Mouse (Mus musculus) layer of hippocampus, postnatal 14 days (tissue): ENCODE results near the gene Prickle1. TPM values are rescaled to one million over a fixed set of nuclear protein-coding genes. Genes with fewer than 3 reads are reported as not detected.

Experiments used
- DNase-seq, 2 experiments: peaks; one replicate each; pipeline ENCODE4 v3.0.0; 2021 to 2022; ENCODE audit warnings: low spot score in 2 of 2, mixed read lengths in 1 of 2
- total RNA-seq, 2 experiments: library from RNA; stranded (reverse); gene quantifications; 2 replicates each; pipeline ENCODE4 v1.2.3; 2021

The Prickle1 gene
- total RNA-seq, 2 experiments from 2014 or later: 53.5 to 61.8 TPM

DNA sequence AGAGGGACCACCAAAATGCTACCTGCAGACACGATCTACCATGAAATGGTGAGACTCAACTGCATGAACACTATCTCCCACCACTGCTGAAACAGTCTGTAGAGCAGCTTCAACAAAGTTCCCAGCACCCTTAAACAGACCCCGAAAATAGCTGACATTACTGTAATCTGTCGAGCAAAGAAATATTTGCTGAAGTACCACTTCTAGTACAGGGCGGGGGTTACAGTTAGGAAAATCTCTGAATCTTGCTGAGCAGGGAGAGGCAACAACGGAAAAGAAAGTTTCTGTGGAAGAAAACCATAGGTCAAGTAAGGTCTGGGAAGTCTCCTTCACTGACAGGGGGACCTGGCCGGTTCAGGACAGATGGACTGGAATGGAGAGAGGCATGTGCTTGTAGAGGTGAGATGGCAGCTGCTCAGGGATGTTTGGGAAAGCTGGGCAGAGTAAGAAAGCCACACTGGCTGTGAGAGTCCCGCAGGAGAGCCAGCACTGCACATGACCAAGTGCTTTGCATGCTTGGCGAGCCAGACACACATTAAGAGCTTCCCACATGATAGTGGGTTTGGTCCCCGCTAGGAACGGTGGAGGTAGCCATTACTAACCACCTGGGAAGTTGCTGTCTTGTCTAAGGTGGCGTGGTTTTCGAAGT lies 41.4 kb downstream of the Prickle1 start:
- DNase-seq: no peak

DNA sequence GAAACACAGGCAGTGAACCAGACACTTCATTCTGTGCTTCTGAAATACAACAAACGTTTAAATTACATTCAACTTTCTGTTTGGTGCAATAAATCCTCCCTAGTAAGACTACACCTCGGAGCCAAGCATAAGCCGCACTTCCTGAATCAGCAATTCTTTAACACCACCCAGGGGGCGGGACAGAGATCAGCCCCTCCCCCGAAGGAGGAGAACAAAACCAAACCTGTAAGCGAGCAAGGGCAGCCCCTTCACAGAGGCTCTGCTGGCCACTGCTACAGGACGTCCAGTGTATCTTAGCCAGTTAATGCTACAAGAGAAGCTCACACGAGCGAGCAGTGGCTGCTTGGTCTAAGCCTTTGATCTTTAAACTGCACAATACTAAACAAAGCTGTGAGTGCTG lies 43.5 kb downstream of the Prickle1 start:
- no peak for DNase-seq

DNA sequence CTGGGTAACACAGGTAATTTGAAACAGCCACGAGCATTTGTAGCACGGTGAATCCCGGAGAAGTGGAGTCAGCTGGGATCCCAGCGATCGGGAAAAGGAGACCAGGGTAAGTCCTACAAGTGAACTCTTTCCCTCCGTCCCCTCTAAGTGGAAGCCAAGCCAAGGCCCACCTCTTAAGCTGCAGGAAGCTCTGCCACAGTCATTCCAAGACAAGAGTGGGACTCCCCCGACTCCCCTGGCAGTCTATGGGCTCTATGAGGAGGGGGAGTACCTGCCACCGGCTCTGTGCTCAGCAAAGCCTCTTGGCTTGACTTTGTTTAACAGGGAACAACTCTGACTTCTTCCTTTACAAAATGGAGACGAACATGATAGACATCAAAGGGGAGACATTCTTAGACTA lies 47.4 kb downstream of the Prickle1 start:
- no peak for DNase-seq

DNA sequence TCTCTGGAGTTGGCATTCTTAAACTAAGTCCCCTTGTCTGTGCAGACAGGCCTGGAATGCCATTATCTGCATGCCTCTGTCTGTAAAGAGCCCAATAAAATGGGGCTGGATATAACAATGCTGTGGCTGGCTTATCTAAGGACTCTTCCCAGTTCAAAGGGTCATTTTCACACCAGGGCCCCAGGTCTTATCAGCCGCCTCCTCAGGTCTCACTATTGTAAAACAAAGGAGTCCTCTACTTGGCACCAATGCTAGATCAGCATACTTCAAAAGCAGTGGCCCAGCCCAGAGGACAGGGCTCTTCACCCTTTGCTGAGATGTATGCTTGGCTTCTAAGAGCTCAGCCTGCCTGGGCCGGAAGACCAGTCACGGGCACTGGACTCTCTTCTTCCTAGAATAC lies 56.3 kb downstream of the Prickle1 start:
- no peak for DNase-seq

DNA sequence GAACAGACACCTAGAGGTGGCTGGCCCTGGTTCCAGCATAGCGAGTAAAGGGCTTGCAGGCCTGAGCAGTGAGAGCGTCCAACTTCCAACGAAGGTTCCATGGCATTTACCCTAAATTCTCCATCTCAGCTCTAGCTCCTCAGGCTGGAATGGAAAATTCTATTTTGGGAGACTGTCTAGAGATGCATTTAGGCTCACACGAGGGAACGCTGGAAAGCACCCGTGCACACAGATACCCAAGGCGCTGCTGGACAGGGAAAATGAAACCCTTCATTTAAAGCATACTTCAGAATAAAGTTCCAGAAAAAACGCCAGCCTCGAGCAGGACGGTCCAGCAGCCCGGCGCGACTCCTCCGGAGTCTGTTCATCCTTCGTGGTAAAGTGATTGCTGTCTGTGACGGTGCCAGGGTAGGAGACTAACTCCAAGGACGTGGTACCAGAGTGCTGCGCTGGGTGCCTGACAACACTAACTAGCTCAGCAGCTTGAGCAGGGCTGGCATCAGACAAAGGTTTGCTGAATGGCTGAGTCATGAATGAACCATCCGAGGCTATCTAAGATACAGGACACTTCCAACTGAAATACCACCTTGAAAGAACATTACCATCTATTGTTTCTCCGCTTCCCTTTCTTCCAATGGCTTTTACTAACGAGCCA lies 57.0 kb downstream of the Prickle1 start:
- no peak for DNase-seq

DNA sequence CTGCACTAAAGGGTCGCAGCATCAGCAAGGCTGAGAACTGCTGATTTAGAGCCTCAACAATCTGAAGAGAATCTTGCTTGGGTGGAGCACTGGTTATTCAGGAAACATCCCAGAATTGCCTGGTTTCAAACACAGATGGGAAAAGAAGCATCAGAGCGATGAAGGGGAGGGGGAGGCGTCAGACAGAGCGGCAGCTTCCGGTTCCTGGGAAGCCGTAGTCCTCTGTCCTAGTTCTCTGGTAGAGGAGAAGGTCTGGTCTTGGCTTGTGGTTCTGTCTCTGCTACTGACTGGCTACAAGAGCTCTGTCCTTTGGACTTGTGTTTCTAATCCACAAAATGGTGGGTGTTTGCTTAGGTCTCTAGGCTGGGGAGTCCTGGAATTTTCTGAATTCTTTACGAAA lies 57.9 kb downstream of the Prickle1 start:
- no peak for DNase-seq

DNA sequence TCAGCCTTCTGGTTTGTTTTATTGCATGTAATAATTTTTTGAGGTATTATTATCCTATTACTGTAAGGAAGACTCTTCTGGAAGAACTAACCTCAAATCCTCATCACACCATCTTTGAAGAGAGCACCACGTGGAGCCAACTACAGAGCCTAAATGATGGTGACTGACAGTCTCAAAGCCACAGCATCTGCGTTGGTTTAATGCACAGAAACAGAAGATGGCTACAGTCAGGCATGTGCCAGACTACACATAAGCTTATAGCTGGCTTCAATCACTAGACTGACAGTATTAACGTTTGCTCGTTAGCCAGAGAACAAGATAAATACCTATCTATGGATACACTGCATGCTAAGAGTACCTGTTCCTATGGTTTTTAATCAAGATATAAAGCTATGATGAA lies 59.5 kb downstream of the Prickle1 start:
- no peak for DNase-seq

DNA sequence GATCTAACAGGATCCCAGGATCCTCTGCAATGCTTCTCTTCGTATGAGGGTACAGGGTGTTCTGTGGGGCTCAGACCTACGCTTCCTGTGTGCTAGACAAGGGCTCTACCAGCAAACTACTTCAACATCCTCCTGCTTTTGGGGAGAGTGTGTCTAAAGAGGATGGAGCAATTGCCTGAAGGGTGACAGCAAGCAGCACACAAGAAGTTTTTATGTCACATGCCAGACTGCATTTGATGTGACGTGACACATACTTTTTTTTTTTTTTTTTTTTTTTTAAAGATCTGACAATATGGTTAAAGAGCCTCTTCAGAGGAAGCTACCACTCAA lies 65.0 kb downstream of the Prickle1 start:
- no peak for DNase-seq

DNA sequence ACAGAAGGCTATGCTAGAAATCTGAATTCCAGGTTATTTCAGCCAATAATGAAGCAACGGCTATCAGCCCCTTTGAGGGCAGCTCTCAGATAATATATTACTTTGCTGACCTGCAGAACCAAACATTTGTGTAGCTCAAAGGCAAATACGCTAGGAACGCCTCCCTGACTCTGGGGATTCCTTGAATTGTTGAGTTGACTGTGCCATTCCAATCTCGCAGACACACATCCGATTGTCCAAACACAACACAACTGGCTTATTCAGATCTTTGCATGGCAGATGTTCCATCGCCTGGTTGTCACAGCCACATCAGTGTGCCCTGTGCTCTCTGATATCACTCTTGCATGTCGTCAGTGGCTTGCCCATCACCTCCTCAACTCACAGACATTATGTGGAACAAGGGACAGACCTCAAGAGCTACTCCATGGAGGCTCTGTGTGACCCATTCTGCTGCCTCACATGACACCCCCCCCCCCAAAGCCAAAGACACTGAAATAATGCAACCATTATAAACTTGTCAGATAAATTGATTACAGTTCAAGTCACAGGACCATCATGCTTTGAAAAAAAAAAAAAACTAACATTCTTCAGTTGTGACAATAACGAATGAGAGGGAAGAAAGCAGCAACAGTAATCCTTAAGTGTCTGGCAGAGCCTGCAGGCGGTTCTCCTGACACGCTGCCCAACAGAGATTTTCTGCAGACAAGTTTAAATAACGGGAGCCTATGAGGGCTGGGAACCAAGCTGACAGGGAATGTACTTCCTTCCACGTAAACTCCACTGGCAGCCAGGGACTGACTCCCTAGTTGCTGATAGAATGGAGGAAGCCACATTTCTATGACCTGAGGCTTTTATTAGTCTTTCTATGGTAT lies 65.6 kb downstream of the Prickle1 start:
- DNase-seq: no peak

DNA sequence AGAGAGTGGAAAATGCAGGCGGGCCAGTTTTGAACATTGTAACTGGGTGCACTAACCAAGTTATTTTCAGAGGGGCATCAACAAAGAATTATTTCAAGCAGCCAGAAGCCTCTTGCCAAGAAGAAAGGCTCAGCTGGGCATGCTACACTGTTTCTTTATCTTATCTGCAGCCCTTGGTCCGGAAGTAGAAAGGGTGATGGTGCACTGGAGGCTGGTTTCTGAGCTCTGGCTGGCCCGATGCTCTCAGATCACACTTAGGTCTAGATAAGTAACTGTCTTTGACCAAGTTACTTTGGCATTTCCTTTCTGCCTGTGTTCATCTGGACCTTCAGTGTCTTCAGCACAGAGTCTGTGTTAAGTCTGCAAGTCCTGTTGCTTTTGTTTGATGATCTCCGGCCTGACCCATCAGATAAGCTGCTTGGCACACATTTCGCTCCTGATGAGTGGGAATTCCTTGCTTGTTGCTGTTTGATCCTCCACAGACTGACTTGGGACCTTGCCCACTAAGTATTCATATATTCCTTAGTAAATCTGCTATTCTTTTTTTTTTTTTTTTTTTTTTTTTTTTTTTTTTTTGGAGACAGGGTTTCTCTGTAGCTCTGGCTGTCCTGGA lies 70.3 kb downstream of the Prickle1 start:
- no peak for DNase-seq

DNA sequence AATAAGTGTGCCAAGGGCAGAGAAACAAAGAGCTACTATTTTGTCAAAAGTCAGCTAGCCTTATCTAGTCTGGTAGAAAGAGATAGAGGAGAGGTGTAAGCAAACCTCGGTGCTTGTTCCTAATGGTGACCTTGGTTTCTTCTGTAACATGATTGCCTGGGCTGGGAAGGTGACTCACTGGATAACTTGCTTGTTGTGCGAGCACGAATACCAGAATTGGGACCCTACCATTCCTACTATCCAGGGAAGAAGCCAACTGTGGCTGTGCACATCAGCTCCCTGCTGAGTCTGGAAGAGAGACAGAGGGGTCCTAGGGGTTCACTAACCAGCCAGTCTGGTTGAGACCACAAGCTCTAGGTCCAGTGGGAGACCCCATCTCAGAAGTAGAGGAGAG lies 73.9 kb downstream of the Prickle1 start:
- no peak for DNase-seq

DNA sequence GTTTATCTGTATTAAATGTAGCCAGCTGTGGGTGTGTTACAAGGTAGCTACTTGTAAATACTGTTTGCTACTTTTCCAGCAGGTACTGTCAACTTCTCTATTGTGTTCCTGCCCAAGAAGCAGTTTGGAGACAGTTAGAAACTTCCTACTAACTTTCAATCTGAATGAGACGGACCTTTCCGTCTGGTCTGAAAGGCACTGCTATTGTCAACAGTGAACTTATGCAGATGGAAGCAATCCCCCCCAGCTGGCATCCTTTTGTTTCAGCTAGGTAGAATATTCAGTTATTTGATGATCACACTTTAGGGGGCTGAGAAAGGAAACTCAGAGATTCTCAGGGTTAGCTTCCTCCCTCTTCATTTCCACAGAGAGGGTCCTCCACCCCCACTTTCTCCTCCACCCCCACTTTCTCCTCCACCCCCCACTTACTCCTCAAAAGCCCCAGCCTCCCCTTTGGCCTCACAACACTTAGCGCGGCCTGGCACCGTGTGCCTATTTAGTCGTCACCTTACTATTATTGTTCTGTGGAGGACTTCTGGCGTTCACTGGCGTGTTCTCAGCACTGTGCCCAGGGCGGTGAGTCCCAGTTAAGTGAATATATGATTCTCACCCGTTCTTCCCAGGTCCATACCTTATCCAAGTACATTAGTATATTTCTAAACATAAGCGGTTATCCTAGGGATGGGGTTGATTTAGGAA lies 74.5 kb downstream of the Prickle1 start:
- no peak for DNase-seq

DNA sequence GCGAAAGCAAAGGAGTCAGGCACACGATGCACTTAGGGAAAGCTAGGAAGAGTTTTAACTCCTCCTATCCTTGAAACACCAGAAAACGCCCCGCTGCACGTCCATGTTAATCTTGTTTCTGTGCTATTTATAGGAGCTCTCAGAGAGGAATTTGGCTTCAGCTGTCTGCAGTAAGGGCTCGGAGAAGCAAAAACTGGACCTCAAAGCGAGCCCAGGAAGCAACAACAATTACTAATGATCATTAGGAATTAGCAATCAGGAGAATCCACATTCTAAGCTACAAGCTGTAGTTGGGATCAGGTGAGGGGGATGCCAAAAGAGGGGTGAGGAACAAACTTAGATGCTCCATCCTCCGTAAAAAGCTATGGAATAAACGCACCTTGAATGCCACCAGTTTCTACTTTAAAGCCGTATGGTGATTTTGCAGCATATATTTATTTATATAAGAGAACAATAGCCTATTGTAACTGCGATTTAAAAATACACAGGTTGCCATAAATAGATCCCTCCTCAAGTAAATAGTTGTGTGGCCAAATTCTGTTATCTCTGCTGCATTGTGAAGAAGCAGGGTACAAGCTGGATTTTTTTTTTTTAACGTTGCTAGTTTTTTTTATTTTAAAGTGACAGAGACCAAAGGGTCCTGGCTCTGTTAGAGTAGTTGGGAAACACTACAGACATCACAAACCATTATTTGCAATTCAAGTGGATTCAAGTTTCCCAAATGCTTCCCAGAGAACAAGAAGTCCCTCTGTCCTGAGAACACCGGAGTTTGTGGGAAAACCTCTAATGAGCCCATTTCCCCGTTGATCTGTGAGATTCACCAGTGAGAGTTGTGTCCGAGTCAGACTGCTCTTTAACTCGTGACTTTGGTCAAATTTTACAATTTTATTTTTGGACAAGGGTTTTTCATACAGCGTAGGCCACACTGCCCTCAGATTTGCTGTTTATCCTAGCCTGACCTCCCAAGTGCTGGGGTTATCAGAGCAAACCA lies 75.6 kb downstream of the Prickle1 start:
- no peak for DNase-seq

DNA sequence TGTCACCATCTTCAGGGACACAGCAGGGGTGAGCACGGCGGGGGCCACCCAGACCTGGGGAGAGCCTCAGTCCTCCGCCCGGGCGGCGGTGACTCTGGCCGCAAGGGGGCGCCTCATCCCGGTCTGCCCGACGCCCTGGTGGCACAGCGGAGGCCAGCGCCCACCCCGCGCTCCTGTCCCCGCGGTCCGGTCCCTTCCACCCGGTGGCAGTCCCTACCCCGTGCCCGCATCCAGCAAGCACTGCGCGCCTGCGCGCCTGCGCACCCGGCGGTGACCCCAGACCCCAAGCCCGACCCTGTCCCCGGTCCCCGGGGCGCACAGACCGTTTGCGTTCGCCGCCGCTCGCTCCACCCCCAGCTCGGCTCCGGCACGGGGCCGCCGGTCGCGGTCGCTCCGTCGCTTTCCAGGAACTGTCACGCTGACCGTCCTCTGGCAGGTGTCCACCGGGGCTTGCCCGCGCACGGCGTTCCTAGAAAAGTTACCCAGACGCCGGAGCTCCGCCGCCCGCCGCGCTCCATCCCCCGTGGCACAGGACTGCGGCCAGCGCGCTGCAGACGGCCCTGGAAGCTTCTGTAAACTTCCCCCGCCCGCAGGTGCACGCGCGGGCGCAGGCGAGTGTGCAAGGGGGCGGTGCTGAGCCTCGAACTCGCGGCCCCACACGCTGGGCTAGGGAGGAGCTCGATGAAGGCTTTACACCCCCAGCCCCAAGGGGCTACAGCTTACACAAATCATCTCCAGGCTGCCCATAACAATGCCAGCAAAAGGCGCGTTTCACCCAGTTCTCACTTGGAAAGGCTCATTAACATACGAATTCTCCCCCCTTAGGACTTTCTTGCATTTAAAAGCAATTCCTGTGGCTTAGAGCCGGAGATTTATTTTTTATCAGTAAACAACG lies 76.5 kb downstream of the Prickle1 start:
- peak; percentile 64 to 70 for DNase-seq

DNA sequence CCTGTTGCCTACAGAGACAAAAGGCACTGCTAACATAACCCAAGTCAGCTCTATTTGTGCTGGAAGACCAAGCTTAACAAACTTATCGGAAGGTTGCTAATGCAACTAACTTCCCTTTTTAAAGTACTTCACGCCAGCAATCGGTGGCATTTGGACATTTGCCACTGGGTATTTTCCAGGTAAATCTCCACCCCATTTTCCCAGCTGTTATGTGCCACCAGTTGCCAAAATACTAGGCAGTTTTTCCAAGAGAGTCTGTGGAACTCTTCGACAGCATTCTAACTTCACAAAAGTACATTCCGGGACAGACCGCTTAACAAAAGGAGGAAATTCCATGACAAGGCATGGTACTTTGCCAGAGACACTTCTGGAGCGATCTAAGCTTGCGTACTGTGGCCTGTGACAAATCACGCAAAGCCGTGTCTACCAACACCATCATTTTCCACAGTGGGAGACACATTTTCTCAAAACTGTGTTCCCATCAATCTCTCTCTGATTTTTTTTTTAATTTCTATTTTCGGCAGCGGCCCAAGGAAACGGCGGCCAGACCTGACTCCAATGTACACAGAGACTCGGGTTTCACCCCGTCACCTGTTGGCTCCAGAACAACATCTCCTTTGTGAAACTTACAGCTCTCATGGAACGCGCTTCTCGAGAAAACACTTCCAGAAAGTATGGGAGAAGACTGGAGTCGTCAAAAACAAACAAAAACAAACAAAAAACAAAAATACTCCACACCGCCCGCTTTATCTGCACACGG lies 77.4 kb downstream of the Prickle1 start:
- no peak for DNase-seq

DNA sequence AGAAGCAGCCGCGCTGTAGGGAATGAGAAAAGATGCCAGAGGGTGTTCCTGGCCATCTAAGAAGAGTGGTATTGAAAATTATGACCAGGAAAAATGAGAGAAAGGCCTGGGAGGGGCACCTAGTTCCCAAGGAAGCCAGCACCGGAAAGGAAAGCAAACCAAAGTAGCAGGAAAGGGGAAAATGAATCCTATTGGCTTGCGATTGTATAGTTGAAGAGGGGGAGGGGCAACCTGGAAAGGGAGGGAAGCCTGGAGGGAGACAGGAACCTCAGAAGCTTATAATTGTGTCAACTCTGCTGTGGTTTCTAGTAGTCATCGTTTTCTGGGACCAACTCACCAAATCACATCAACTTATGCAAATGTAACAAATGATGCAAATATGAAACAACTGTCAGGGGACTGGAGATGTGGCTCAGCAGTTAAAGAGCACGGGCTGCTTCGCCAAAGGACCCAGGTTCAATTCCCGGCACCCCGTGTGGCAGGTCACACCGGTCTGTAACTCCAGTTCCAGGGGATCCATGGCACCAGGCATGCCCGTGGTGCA lies 78.6 kb downstream of the Prickle1 start:
- DNase-seq: no peak

DNA sequence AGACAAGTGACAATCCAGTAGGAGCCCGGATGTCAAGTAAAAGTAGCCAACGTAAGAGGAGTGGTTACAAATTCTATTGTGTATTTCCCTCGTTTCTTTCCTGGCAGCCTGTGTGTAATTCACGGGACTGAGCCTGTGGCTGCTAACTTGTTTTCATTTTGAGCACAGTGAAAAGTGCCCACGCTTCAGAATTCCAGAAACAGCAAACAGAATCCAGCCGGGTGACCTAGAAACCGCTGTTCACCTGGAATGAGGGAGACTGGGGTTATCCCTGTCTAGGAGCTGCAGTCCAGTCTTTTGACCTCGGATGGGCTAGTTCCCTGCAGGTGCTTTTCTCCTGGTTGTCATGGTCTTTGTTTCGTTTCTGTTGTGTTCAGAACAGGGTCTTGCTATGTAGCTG lies 80.4 kb downstream of the Prickle1 start:
- DNase-seq: no peak

DNA sequence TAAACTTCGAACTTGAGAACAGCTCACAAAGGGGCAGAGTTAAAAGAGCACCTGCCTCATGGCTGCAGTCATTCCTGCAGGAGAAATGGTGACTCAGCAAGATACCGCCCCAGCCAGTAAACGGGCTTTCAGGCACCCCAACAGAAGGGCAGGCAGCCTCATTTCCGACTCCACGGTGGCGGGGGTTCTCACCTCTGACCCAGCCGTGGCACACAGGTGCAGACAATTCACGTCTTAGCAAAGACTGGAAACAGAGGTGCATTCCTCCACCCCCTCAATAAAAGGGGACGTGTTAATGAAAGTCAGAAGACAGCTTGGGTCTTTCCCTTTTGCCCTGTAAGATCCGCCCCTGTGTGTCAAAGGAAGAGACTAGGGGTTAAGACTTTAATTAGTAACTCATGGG lies 81.8 kb downstream of the Prickle1 start:
- DNase-seq: no peak
